Mouse (Mus musculus) stomach, embryonic 15.5 days (tissue): ENCODE measurements around the gene Entpd3. TPM values are rescaled to one million over a fixed set of nuclear protein-coding genes. Genes with fewer than 3 reads are reported as not detected.

Experiments used
- ATAC-seq: fragments of 200-750 bp; cut with Nextera tagmentation; 2 replicates; pipeline ENCODE4 v1.8.0; 2017; ENCODE audit warnings: low read depth, moderate number of reproducible peaks, moderate TSS enrichment; ENCODE audit not compliant: insufficient read depth, low FRiP score
- H3K27ac ChIP-seq: fragments of 300-500 bp; sonication (generic); 2 replicates; pipeline ENCODE4 v1.5.1; 2015; ENCODE audit warnings: mild to moderate bottlenecking, inconsistent platforms
- H3K27me3 ChIP-seq: fragments of 300-500 bp; sonication (generic); replicated peaks from 2 replicates; pipeline ENCODE4 v1.6.1; 2015; ENCODE audit warnings: inconsistent platforms
- H3K36me3 ChIP-seq: fragments of 300-500 bp; sonication (generic); 2 replicates; pipeline ENCODE4 v1.6.1; 2015; ENCODE audit warnings: inconsistent platforms
- H3K4me1 ChIP-seq: fragments of 300-500 bp; sonication (generic); 2 replicates; pipeline ENCODE4 v1.6.1; 2015; ENCODE audit warnings: inconsistent platforms
- H3K4me2 ChIP-seq: fragments of 300-500 bp; sonication (generic); 2 replicates; pipeline ENCODE4 v1.6.1; 2015; ENCODE audit warnings: mild to moderate bottlenecking, inconsistent platforms
- H3K4me3 ChIP-seq: fragments of 300-500 bp; sonication (generic); replicated peaks from 2 replicates; pipeline ENCODE4 v1.5.1; 2015; ENCODE audit warnings: inconsistent platforms
- H3K9ac ChIP-seq: fragments of 300-500 bp; sonication (generic); 2 replicates; pipeline ENCODE4 v1.6.1; 2015; ENCODE audit warnings: inconsistent platforms
- H3K9me3 ChIP-seq: fragments of 300-500 bp; sonication (generic); 2 replicates; pipeline ENCODE4 v1.6.1; 2016; ENCODE audit warnings: inconsistent platforms
- WGBS: fragments of 180-500 bp; shearing (Covaris S2); methylation state at CpG from one replicate; pipeline ENCODE4 v1.1.7; 2015; 5-methylcytosine and 5-hydroxymethylcytosine counted together
- polyA plus RNA-seq: library from polyadenylated mRNA; unstranded; fragments of >200 nt; fragmentation: Nextera tagmentation; extraction: Ambion mirVana; gene quantifications from 2 replicates; pipeline ENCODE4 v1.2.1, GENCODE M21; 2015

Entpd3 gene
- polyA plus RNA-seq, 1 experiment from 2014 or later, result 5.5 TPM

GRCm38 (mm10) chr9:120583314-120583713 is 43.7 kb downstream of the Entpd3 start:
- ATAC-seq, result no peak
- Histone ChIP-seq H3K9me3 (no peaks in the 10 kb centered on the region), H3K4me3 (no peak overlapping the region), H3K9ac (no peak overlapping the region), H3K27me3 (no peaks in the 10 kb centered on the region), H3K27ac (no peak overlapping the region), H3K4me1 (peaks cover 13% of the 10 kb centered on the region; the same call in 1 of the 2 replicates), H3K36me3 (no peaks in the 10 kb centered on the region), H3K4me2 (peak overlapping the region; percentile 88)
- 67% methylated on average over 3 of the region's 3 CpGs for WGBS

- Histone ChIP-seq H3K4me3 (no peak overlapping the region), H3K9ac (no peak overlapping the region), H3K36me3 (no peaks in the 10 kb centered on the region), H3K27ac (no peak overlapping the region), H3K27me3 (no peaks in the 10 kb centered on the region), H3K9me3 (no peaks in the 10 kb centered on the region), H3K4me2 (no peak overlapping the region), H3K4me1 (peaks cover 13% of the 10 kb centered on the region; the same call in 1 of the 2 replicates)
- 8% methylated on average over 3 of the region's 3 CpGs for WGBS
- ATAC-seq, result no peak
Observed at GRCm38 (mm10) chr9:120586546-120586945, 46.9 kb downstream of the Entpd3 start.

GRCm38 (mm10) chr9:120591490-120591889 is 51.9 kb downstream of the Entpd3 start:
- no peak overlapping the region for H3K27ac ChIP-seq
- H3K9me3 ChIP-seq, result no peaks in the 10 kb centered on the region
- no peak overlapping the region for H3K4me2 ChIP-seq
- no peak overlapping the region for H3K4me3 ChIP-seq
- no peaks in the 10 kb centered on the region for H3K36me3 ChIP-seq
- H3K9ac ChIP-seq, result no peak overlapping the region
- 0 out of 2 replicates have a peak, but pooled peaks cover 3% of the 10 kb centered on the region for H3K4me1 ChIP-seq
- ATAC-seq, result no peak
- no peaks in the 10 kb centered on the region for H3K27me3 ChIP-seq
- WGBS, result 3% methylated on average over 9 of the region's 9 CpGs

- WGBS, result 59% methylated on average over 9 of the region's 9 CpGs
- Histone ChIP-seq H3K9me3 (no peaks in the 10 kb centered on the region), H3K36me3 (no peaks in the 10 kb centered on the region), H3K4me1 (0 out of 2 replicates have a peak, but pooled peaks cover 3% of the 10 kb centered on the region), H3K4me2 (no peak overlapping the region), H3K9ac (no peak overlapping the region), H3K4me3 (no peak overlapping the region), H3K27me3 (no peaks in the 10 kb centered on the region), H3K27ac (peak overlapping the region; percentile 73)
- no peak for ATAC-seq
Observed at GRCm38 (mm10) chr9:120593383-120594101, 53.9 kb downstream of the Entpd3 start.

- no peak overlapping the region for H3K4me3 ChIP-seq
- ATAC-seq, result no peak
- 69% methylated on average over 6 of the region's 6 CpGs for WGBS
- H3K27ac ChIP-seq, result no peak overlapping the region
- no peaks in the 10 kb centered on the region for H3K36me3 ChIP-seq
- 0 out of 2 replicates have a peak, but pooled peaks cover 3% of the 10 kb centered on the region for H3K4me1 ChIP-seq
- H3K27me3 ChIP-seq, result no peaks in the 10 kb centered on the region
- H3K9me3 ChIP-seq, result no peaks in the 10 kb centered on the region
- H3K4me2 ChIP-seq, result no peak overlapping the region
- H3K9ac ChIP-seq, result no peak overlapping the region
Observed at GRCm38 (mm10) chr9:120594839-120595238, 55.2 kb downstream of the Entpd3 start.

GRCm38 (mm10) chr9:120595306-120595705 is 55.7 kb downstream of the Entpd3 start:
- no peak for ATAC-seq
- H3K4me2 ChIP-seq, result no peak overlapping the region
- no peaks in the 10 kb centered on the region for H3K9me3 ChIP-seq
- 58% methylated on average over 4 of the region's 4 CpGs for WGBS
- H3K4me1 ChIP-seq, result 0 out of 2 replicates have a peak, but pooled peaks cover 3% of the 10 kb centered on the region
- H3K27ac ChIP-seq, result no peak overlapping the region
- H3K36me3 ChIP-seq, result no peaks in the 10 kb centered on the region
- H3K4me3 ChIP-seq, result no peak overlapping the region
- no peaks in the 10 kb centered on the region for H3K27me3 ChIP-seq
- H3K9ac ChIP-seq, result no peak overlapping the region

- Histone ChIP-seq H3K4me2 (peak overlapping the region; percentile 21), H3K4me3 (no peak overlapping the region), H3K36me3 (no peaks in the 10 kb centered on the region), H3K27me3 (no peaks in the 10 kb centered on the region), H3K9ac (no peak overlapping the region), H3K27ac (no peak overlapping the region), H3K9me3 (no peaks in the 10 kb centered on the region), H3K4me1 (peaks cover 19% of the 10 kb centered on the region)
- ATAC-seq, result peak; percentile 80
- 14% methylated on average over 17 of the region's 17 CpGs for WGBS
Observed at GRCm38 (mm10) chr9:120601488-120602171, 62.0 kb downstream of the Entpd3 start.

GRCm38 (mm10) chr9:120602172-120602838 is 62.7 kb downstream of the Entpd3 start:
- Histone ChIP-seq H3K27ac (peak overlapping the region; percentile 45), H3K9me3 (no peaks in the 10 kb centered on the region), H3K9ac (no peak overlapping the region), H3K4me1 (peaks cover 19% of the 10 kb centered on the region), H3K36me3 (no peaks in the 10 kb centered on the region), H3K27me3 (no peaks in the 10 kb centered on the region), H3K4me2 (peak overlapping the region; percentile 36), H3K4me3 (no peak overlapping the region)
- WGBS, result 46% methylated on average over 17 of the region's 17 CpGs
- ATAC-seq, result peak; percentile 52; the same call in 1 of the 2 replicates

GRCm38 (mm10) chr9:120602839-120603511 is 63.4 kb downstream of the Entpd3 start:
- Histone ChIP-seq H3K4me1 (peaks cover 19% of the 10 kb centered on the region), H3K27me3 (no peaks in the 10 kb centered on the region)

GRCm38 (mm10) chr9:120603512-120603908 is 63.9 kb downstream of the Entpd3 start:
- ATAC-seq, result no peak
- no peaks in the 10 kb centered on the region for H3K36me3 ChIP-seq
- no peaks in the 10 kb centered on the region for H3K27me3 ChIP-seq
- H3K4me3 ChIP-seq, result no peak overlapping the region
- no peak overlapping the region for H3K9ac ChIP-seq
- peak overlapping the region; percentile 3; the same call in 1 of the 2 replicates for H3K27ac ChIP-seq
- H3K4me1 ChIP-seq, result peaks cover 19% of the 10 kb centered on the region
- H3K9me3 ChIP-seq, result no peaks in the 10 kb centered on the region
- 35% methylated on average over 10 of the region's 10 CpGs for WGBS
- peak overlapping the region; percentile 36 for H3K4me2 ChIP-seq

More at GRCm38 (mm10) chr9:120602839-120603511, 63.4 kb downstream of the Entpd3 start:
- Histone ChIP-seq H3K27ac (peak overlapping the region; percentile 3; the same call in 1 of the 2 replicates), H3K9me3 (no peaks in the 10 kb centered on the region), H3K4me2 (peak overlapping the region; percentile 36), H3K9ac (no peak overlapping the region; the same call in 1 of the 2 replicates), H3K36me3 (no peaks in the 10 kb centered on the region), H3K4me3 (no peak overlapping the region)
- ATAC-seq, result peak; percentile 77
- 10% methylated on average over 23 of the region's 23 CpGs for WGBS

GRCm38 (mm10) chr9:120603956-120604355 is 64.3 kb downstream of the Entpd3 start:
- Histone ChIP-seq H3K9me3 (no peaks in the 10 kb centered on the region), H3K27me3 (no peaks in the 10 kb centered on the region), H3K27ac (no peak overlapping the region), H3K4me2 (no peak overlapping the region), H3K4me3 (no peak overlapping the region), H3K4me1 (peaks cover 19% of the 10 kb centered on the region), H3K36me3 (no peaks in the 10 kb centered on the region), H3K9ac (no peak overlapping the region)
- 46% methylated on average over 12 of the region's 12 CpGs for WGBS
- ATAC-seq, result no peak
